Mouse (Mus musculus): ENCODE measurements at regions not wholly inside any gene's neighbourhood (a gene's known extent, or its start where the extent isn't known, plus 50 kb on each side); places are given as distances from the start of the nearest gene placed in this dataset.
"Not testable (repeated sequence)": the region's sequence is repeated elsewhere in the genome, so short reads cannot be mapped to it uniquely, and the experiment has no call there.

DNA sequence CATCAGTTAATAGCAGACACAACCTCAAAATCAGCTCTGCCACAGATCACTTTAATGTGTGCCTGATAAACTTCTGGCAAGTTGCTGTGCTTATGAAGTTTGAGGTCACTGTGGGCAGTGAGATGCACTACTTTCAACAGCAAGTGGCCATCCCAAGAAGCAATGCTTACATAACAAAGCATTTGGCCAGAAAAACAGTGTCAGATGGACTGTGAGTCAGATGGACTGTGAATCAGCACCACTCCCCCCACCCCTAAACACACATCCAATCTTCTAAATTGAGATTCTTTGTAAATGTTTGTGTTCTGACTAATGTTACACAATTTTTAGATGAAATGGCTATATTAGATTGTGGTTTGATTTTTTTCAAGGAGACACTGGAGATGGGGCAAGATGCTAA is 550.7 kb downstream of the Nxph1 start:
- DNase-seq (ENCODE audit: low spot score), result no peak

- no peak for DNase-seq (ENCODE audit: low spot score)
Observed at GRCm38 (mm10) chr6:9534395-9534794, 586.2 kb downstream of the Nxph1 start.

DNA sequence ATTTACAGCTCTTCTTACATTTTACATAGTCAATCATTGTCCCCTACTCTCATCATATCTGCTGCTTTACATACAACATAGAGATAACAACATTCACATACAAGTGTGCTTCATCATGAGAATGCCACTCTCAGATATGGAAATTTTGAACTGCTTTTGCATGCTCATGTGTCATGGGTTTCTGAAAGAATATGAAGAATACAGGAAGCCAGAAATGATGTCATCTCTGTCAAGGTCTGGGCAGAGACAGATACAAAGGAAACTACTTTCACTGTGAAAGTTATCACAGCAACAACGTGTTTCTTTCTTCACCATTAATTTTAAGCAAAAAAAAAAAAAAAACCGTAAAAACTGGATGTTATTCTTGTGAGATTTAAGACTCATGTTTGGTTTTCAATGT is 590.5 kb downstream of the Nxph1 start:
- DNase-seq (ENCODE audit: low spot score), result no peak

DNA sequence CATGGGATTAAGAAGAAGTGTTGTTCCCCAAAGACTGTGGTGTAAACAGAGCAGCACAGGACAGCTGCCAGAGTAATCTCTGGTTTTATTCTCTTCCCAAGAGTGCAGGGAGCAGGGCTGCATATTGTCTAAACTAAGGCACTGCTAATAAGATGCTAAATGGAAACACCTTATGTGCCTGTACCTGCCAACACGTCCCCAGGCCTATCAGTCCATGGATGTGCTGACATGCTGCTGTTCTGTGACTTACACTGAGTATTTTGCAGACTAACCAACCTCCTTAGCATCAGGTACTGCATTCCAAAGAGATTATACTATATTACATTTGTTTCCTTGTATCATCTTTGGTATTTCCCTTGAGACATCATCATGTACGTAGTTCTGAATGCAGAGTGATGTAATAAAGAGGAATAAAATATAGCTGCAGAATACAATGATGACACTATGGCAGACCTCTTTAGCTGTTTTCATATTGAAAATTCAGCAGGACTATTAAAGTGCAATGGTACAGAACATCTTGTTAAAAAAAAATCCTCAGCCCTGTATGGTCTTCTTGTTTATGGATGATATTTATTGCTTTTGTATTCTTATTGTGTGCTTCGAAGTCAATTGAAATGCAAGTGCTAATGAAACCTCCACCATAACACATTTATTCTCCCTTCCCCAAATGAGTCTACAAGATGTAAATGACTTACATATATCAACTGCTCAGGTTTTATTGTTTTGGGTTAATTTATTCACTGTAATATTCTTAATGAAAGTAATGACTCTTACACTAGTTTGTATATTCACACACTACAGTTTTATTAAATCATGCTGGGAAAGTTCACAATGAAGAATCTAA is 602.1 kb downstream of the Nxph1 start:
- no peak for DNase-seq (ENCODE audit: low spot score)

- DNase-seq (ENCODE audit: low spot score), result no peak
Observed at GRCm38 (mm10) chr6:9563290-9564044, 615.2 kb downstream of the Nxph1 start.

DNA sequence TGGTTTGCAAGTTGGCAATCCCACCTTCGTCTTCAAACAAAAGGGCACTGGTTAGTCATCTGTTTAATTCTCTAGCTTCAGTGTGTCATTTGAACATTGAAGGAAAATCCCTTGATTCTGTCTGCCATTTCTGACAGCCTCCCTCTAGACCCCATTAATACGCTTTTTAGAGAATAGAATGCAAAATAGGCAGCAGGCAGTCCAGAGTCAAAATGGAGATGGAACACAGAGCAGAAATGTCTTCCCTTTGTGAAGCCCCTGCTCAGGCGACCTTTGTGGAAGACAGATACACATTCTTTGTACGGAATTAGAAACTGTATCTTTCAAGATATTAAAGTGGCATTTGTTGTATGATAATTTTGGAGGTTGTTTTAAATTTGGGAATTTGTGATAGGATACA is 623.6 kb downstream of the Nxph1 start:
- no peak for DNase-seq (ENCODE audit: low spot score)

DNA sequence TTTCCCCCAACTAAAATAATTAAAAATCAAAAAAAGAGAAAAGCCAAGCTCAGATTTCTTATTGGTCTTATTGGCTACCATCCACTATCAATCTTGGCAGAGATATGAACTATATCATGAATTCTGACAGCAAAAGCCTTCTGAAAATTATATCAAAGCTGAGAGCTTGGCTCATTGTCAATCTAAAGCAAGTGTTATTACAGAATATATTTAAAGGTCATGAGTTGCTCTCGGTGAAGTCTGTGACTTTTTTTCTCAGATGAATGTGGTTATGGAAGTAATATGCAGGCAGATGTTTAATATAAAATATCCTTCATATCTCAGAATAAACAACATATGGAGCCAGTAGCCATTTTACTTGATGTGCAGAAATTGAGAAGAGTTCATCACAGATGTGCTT is 645.2 kb downstream of the Nxph1 start:
- DNase-seq (ENCODE audit: low spot score), result no peak

DNA sequence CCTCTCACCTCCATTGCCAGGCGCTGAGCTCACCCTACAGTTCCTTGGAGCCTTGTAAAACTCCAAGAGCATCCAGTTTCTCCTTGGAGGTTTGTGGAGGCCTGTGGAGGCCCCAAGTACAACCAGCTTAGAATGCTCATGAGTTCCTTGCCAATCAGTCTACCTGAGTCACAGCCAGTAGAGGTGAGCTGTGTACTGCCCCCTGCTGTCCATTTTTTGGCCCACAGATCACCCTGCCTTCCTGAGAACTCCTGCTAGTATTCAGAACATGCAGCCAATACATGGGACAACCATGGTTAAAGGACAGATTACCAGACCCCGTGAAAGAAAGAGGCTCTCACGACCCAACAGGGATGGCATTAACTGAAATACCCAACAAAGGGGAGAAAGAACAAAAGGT is 651.2 kb downstream of the Nxph1 start:
- no peak for DNase-seq (ENCODE audit: low spot score)

DNA sequence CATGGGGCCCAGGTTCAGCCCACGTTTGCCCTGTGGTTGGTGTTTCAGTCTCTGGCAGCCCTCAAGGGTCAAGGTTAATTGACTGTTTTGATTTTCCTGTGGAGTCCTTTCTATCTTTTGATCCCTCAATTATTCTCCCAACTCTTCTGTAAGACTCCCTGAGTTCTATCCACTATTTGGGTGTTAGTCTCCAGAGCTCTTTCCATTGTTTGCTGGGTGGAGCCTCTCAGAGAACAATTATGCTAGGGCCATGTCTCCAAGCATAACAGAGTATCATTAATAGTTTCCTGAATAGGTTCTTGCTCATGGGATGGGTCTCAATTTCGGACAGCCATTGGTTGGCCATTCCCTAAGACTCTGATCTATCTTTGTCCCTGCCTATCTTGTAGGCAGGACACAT is 685.7 kb downstream of the Nxph1 start:
- DNase-seq (ENCODE audit: low spot score), result no peak

DNA sequence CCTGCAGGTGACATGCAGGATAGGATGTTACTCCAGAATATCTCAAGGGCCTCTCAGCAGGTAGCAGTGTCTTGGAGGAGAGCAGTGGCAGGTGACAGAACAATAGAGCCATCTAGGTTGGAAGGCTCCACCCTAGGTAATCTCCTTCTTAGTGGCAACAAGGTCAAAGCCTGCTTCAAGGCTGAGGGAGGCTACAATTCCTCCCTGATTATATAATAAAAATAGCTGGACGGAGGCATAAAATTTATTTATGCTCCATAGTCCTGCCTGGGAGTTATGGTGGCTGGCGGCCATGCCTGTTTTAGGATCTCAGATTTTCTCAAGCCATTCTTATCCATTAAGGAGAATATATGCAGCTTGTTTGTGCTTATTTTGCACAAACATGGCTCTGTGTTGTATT is 695.2 kb downstream of the Nxph1 start:
- not testable (repeated sequence) for DNase-seq (ENCODE audit: low spot score)

- DNase-seq (ENCODE audit: low spot score), result not testable (repeated sequence)
Observed at GRCm38 (mm10) chr6:9643926-9644325, 695.7 kb downstream of the Nxph1 start.

- DNase-seq (ENCODE audit: low spot score), result no peak
Observed at GRCm38 (mm10) chr6:9659672-9660071, 711.4 kb downstream of the Nxph1 start.

- DNase-seq (ENCODE audit: low spot score), result no peak
Observed at GRCm38 (mm10) chr6:9685182-9685581, 737.0 kb downstream of the Nxph1 start.

DNA sequence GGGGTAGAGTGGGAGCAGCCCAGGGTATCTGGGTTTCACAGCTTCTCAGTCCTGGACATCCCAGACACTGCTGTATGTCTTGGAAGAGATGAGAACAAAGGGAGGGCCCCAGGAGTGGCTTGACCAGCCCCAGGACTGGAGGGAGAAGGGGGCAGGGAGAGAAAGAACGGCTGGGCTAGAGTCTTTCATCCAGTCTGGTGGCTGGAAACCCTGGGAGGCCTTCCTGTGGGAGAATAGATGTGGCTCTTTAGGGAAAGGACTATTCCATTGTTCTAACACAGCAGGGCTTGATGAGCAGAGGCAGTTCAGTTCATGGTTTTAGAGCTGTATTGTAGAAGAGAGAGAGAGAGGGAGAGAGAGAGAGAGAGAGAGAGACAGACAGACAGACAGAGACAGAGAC is 745.5 kb downstream of the Nxph1 start:
- DNase-seq (ENCODE audit: low spot score), result peak; percentile 3

DNA sequence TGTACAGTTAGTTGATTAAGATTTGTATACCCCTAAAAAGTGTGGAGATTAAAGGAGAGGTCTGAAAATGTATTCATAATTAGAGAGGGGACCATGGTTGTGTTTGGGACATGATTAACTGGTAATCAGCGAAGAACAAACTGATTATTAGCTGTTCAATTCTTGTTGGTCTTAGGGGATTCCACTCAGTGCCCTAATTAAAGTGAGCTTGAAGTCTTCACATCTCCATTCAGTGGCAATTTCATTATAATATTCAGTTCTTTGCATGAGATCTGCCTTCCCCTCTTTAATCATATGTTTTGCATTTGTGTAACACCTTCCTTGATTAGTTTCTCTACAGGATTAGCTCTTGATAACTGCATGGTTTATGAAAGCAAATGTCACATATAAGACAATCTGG is 749.5 kb downstream of the Nxph1 start:
- no peak for DNase-seq (ENCODE audit: low spot score)

GRCm38 (mm10) chr6:9698193-9698592 is 750.0 kb downstream of the Nxph1 start:
- no peak for DNase-seq (ENCODE audit: low spot score)
